Mouse (Mus musculus) E14TG2a.4 (cell line): ENCODE results near the gene Tm9sf2.

Experiments
- CTCF ChIP-seq: conservative IDR thresholded peaks from 2 replicates; pipeline ENCODE4 v1.5.1; 2014; ENCODE audit warnings: low read length
- NANOG ChIP-seq: IDR thresholded peaks from 2 replicates; pipeline ENCODE4 v1.6.1; 2014; ENCODE audit warnings: borderline replicate concordance, low read length, mixed read lengths
- POU5F1 ChIP-seq: IDR thresholded peaks from 2 replicates; pipeline ENCODE4 v1.6.1; 2014; ENCODE audit warnings: low read length, borderline replicate concordance

DNA sequence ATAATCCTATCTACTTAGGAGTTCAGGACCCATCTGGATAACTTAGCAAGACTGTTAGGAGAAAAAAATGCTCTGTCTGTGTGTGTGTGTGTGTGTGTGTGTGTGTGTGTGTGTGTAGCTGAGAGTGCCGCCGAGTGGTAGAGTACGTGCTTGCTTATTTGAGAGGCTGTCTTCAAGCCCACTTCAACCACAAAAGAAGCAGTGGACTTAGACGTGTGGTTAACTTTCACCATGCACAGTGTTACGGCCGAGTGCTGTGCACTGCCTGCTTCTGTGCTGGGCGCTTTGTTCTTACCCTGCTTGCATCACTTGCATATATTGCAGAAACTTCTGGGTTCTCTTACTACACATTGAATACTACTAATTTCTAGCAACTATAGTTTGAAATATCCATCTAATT, 50.9 kb downstream of the Tm9sf2 start:
- TF ChIP-seq CTCF (no peak), POU5F1 (no peak), NANOG (no peak)
